Mouse (Mus musculus): ENCODE data around the gene Stk39. TPM values are rescaled to one million over a fixed set of nuclear protein-coding genes. Genes with fewer than 3 reads are reported as not detected.

Stk39 gene
- polyA plus RNA-seq, 1 experiment, result not detected

DNA sequence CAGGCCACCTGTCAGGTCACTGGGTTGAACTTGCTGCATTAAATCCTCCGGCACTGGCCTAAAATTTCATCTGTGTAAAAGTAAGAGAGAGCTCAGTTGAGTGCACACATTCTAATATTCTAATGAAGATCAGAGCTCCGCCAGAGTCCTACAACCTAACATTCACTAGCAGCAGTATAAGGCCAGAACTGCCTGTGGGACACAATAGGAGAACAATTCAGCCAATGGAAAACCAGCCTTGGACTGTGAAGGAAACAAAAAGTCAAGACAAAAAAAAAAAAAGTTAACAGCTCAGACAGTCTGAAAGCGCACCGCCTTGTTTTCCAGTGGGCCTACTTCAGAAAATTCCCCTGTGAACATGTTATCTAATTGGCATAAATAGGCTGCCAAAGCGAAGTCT is 137.1 kb downstream of the Stk39 start:
- Histone ChIP-seq H3K4me1 (ENCODE audit: control insufficient read depth, insufficient read depth, low read length) (0 out of 2 replicates have a peak, but pooled peaks cover 3% of the 10 kb centered on the region), H3K27ac (ENCODE audit: insufficient read depth, low read depth, low read length) (no peak overlapping the region), H3K4me3 (ENCODE audit: insufficient read depth, low read depth, low read length) (no peak overlapping the region)
- TF ChIP-seq POLR2A (IDR thresholded peaks at IDR 0.05; ENCODE audit: insufficient read depth, low read depth, low read length) (no peak), CTCF (IDR thresholded peaks at IDR 0.05; ENCODE audit: insufficient read depth, low read depth, low read length) (no peak)
- WGBS, result 75% methylated on average over 5 of the region's 5 CpGs

DNA sequence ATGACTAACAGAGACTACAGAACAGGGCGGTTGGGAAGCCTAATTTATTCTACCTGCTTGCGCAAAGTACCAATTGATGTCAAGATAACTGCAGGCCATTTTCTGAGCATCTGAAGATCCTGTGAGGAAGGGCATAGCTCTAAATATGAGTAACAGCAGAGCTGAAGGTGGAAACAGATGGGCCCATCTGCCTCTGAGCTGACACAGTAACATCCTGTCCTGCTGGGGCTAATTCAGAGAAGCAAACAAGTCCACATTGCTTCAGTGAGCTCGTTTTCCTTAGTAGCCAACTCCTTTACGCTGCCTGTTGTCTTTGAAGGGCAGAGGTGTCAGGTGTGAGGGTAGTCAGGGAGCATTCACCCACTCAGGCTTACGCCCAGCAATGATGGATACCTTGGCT is 146.8 kb downstream of the Stk39 start:
- 81% methylated on average over 5 of the region's 5 CpGs for WGBS

GRCm38 (mm10) chr2:68321230-68321629 is 150.8 kb downstream of the Stk39 start:
- TF ChIP-seq CTCF (IDR thresholded peaks at IDR 0.05; ENCODE audit: insufficient read depth, low read depth, low read length) (no peak), POLR2A (IDR thresholded peaks at IDR 0.05; ENCODE audit: insufficient read depth, low read depth, low read length) (no peak)
- Histone ChIP-seq H3K4me1 (ENCODE audit: control insufficient read depth, insufficient read depth, low read length) (peaks cover 16% of the 10 kb centered on the region), H3K27ac (ENCODE audit: insufficient read depth, low read depth, low read length) (peak overlapping the region; percentile 54; the same call in 1 of the 2 replicates), H3K4me3 (ENCODE audit: insufficient read depth, low read depth, low read length) (no peak overlapping the region)
- 60% methylated on average over 5 of the region's 5 CpGs for WGBS

More for the DNA sequence above, 146.8 kb downstream of the Stk39 start:
- TF ChIP-seq POLR2A (IDR thresholded peaks at IDR 0.05; ENCODE audit: insufficient read depth, low read depth, low read length), result no peak
- TF ChIP-seq CTCF (IDR thresholded peaks at IDR 0.05; ENCODE audit: insufficient read depth, low read depth, low read length), result no peak
- no peak overlapping the region for H3K4me3 ChIP-seq (ENCODE audit: insufficient read depth, low read depth, low read length)
- peaks cover 6% of the 10 kb centered on the region for H3K4me1 ChIP-seq (ENCODE audit: control insufficient read depth, insufficient read depth, low read length)
- no peak overlapping the region for H3K27ac ChIP-seq (ENCODE audit: insufficient read depth, low read depth, low read length)

DNA sequence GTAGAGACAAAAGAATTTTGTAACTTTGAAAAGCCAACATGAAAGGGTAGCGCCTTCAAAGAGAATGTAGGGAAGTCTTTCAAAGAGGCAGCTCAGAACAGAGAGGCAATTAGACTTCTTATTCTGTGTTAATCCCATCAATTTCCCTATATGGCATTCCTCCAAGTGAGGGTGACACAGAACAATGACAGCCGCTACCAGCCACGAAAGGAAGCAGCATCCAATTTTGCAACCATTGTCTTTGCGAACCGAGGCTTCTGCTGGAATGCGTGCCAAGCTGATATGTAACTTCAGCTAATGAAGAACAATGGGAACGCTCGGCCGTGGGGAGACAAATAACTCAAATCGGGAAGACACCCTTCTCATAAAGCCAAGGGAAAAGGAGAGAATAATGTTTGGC is 151.4 kb downstream of the Stk39 start:
- H3K27ac ChIP-seq (ENCODE audit: insufficient read depth, low read depth, low read length), result peak overlapping the region; percentile 54
- WGBS, result 36% methylated on average over 10 of the region's 10 CpGs
- TF ChIP-seq POLR2A (IDR thresholded peaks at IDR 0.05; ENCODE audit: insufficient read depth, low read depth, low read length), result no peak
- TF ChIP-seq CTCF (IDR thresholded peaks at IDR 0.05; ENCODE audit: insufficient read depth, low read depth, low read length), result no peak
- peaks cover 16% of the 10 kb centered on the region for H3K4me1 ChIP-seq (ENCODE audit: control insufficient read depth, insufficient read depth, low read length)
- H3K4me3 ChIP-seq (ENCODE audit: insufficient read depth, low read depth, low read length), result no peak overlapping the region

GRCm38 (mm10) chr2:68318452-68318851 is 153.6 kb downstream of the Stk39 start:
- Histone ChIP-seq H3K4me1 (ENCODE audit: control insufficient read depth, insufficient read depth, low read length) (peaks cover 16% of the 10 kb centered on the region), H3K27ac (ENCODE audit: insufficient read depth, low read depth, low read length) (0 out of 2 replicates have a peak overlapping the region, but pooled peaks have one; percentile 20), H3K4me3 (ENCODE audit: insufficient read depth, low read depth, low read length) (no peak overlapping the region)
- WGBS, result 60% methylated on average over 5 of the region's 5 CpGs
- TF ChIP-seq CTCF (IDR thresholded peaks at IDR 0.05; ENCODE audit: insufficient read depth, low read depth, low read length) (no peak), POLR2A (IDR thresholded peaks at IDR 0.05; ENCODE audit: insufficient read depth, low read depth, low read length) (no peak)

- peaks cover 16% of the 10 kb centered on the region for H3K4me1 ChIP-seq (ENCODE audit: control insufficient read depth, insufficient read depth, low read length)
- no peak for TF ChIP-seq POLR2A (IDR thresholded peaks at IDR 0.05; ENCODE audit: insufficient read depth, low read depth, low read length)
- TF ChIP-seq CTCF (IDR thresholded peaks at IDR 0.05; ENCODE audit: insufficient read depth, low read depth, low read length), result no peak
- no peak overlapping the region for H3K4me3 ChIP-seq (ENCODE audit: insufficient read depth, low read depth, low read length)
- 58% methylated on average over 9 of the region's 9 CpGs for WGBS
- no peak overlapping the region for H3K27ac ChIP-seq (ENCODE audit: insufficient read depth, low read depth, low read length)
These were observed 154.2 kb downstream of the Stk39 start for GRCm38 (mm10) chr2:68317895-68318294.

DNA sequence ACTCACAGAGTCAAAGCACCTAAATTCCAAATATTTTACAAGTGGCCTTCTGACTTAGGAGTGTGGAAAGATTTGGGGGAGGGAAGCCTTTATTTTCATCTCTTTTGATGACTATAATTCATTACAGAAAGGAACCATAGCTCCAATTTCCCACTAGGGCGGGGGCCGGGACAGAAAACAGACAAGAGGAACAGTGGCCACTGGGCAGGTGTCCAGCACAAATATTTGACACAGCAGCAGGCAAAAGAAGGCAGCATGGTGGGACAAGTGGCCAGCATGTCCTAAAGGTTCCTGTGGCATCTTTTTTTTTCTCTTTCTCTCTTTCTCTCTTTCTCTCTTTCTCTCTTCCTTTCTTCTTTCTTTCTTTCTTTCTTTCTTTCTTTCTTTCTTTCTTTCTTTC is 154.6 kb downstream of the Stk39 start:
- TF ChIP-seq POLR2A (IDR thresholded peaks at IDR 0.05; ENCODE audit: insufficient read depth, low read depth, low read length) (no peak), CTCF (IDR thresholded peaks at IDR 0.05; ENCODE audit: insufficient read depth, low read depth, low read length) (no peak)
- H3K27ac ChIP-seq (ENCODE audit: insufficient read depth, low read depth, low read length), result no peak overlapping the region
- peaks cover 16% of the 10 kb centered on the region for H3K4me1 ChIP-seq (ENCODE audit: control insufficient read depth, insufficient read depth, low read length)
- 59% methylated on average over 2 of the region's 2 CpGs for WGBS
- no peak overlapping the region for H3K4me3 ChIP-seq (ENCODE audit: insufficient read depth, low read depth, low read length)

DNA sequence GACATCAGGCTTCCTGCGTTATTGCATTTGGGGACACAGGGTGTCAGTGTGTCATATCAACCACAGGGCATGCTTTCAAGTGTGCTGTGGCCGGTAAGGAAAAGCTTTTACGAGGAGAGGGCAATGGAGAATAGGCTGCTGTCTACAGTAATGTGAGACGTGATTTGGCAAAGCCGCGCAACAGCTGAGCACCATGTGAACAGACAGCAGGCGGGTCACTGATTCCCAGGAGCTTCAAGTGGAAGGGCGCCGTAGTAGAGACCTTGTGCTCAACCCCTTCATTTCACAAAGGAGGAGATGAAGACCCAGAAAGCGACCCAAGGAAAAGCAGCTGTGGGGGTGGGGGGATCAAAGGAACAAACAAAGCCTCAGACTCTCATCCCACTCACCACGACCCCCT is 156.8 kb downstream of the Stk39 start:
- no peak for TF ChIP-seq POLR2A (IDR thresholded peaks at IDR 0.05; ENCODE audit: insufficient read depth, low read depth, low read length)
- TF ChIP-seq CTCF (IDR thresholded peaks at IDR 0.05; ENCODE audit: insufficient read depth, low read depth, low read length), result no peak
- H3K4me1 ChIP-seq (ENCODE audit: control insufficient read depth, insufficient read depth, low read length), result peaks cover 10% of the 10 kb centered on the region
- WGBS, result 80% methylated on average over 11 of the region's 11 CpGs
- H3K4me3 ChIP-seq (ENCODE audit: insufficient read depth, low read depth, low read length), result no peak overlapping the region
- H3K27ac ChIP-seq (ENCODE audit: insufficient read depth, low read depth, low read length), result no peak overlapping the region

DNA sequence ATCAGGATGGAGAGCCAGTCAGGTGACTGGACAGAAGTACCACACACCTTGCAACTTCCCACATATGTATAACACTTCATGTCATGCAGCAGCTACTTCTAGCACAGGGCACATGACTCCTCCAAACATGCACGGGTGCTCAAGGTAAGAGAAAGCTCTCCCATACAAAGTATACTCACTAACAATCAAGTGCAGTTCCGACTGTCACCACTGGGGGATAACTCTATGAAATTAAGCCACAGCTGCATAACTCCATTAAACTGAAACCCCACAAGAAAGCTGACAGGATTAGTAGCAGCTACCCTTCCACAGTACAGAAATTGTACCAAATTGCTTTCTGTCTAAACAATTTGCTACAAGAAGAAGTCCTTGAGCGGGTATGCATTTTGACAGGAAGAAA is 161.9 kb downstream of the Stk39 start:
- H3K4me3 ChIP-seq (ENCODE audit: insufficient read depth, low read depth, low read length), result no peak overlapping the region
- TF ChIP-seq CTCF (IDR thresholded peaks at IDR 0.05; ENCODE audit: insufficient read depth, low read depth, low read length) (no peak), POLR2A (IDR thresholded peaks at IDR 0.05; ENCODE audit: insufficient read depth, low read depth, low read length) (no peak)
- WGBS, result 93% methylated on average over 3 of the region's 3 CpGs
- H3K27ac ChIP-seq (ENCODE audit: insufficient read depth, low read depth, low read length), result no peak overlapping the region
- H3K4me1 ChIP-seq (ENCODE audit: control insufficient read depth, insufficient read depth, low read length), result no peaks in the 10 kb centered on the region

DNA sequence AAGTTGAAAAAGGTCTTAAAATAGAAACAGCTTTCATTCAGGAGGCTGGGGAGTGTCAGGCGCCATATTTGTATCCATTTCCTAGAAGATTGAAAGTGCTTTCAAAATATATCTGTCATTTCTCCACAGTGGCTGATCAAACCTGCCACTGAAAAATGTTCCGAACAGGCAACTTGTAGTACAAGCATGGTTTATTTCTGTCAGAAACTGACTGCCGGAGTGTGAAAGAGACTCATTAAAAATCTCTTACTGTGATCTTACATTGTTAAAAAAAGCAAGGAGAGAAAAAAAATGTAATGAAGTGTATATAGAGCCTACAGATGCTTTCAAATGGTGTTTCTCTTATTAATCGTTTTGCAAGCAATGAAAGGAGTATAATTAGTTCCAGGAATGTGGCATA is 165.5 kb downstream of the Stk39 start:
- TF ChIP-seq POLR2A (IDR thresholded peaks at IDR 0.05; ENCODE audit: insufficient read depth, low read depth, low read length), result no peak
- no peak for TF ChIP-seq CTCF (IDR thresholded peaks at IDR 0.05; ENCODE audit: insufficient read depth, low read depth, low read length)
- no peak overlapping the region for H3K27ac ChIP-seq (ENCODE audit: insufficient read depth, low read depth, low read length)
- no peak overlapping the region for H3K4me3 ChIP-seq (ENCODE audit: insufficient read depth, low read depth, low read length)
- WGBS, result 60% methylated on average over 4 of the region's 4 CpGs
- H3K4me1 ChIP-seq (ENCODE audit: control insufficient read depth, insufficient read depth, low read length), result no peaks in the 10 kb centered on the region

Measured in olfactory bulb, adult 2 months (tissue).